Mouse (Mus musculus): ENCODE measurements at regions not wholly inside any gene's neighbourhood (a gene's known extent, or its start where the extent isn't known, plus 50 kb on each side); places are given as distances from the start of the nearest gene placed in this dataset.

DNA sequence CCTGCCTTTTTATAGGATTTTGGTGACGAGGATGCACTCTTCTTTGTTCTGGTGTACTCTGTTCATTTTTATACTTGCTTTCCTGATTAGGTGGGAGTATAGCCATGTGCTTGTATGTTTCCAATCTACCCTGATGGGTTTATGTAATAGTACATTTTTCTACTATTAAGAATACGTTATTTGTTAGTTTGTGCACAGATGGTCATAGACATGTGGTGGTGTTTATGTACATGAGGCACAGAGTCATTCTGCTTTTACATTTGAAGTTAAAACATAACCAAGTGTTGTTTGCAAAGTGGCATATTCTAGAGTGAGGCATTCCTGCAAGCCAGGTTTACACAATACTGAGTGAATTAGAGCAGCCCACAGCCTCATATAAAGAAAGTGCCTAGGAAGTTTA is 1597.7 kb upstream of the B3galt2 start:
- DNase-seq (ENCODE audit: low spot score in 2 of 2) = peak in 1 of 2 experiments; percentile 75

DNA sequence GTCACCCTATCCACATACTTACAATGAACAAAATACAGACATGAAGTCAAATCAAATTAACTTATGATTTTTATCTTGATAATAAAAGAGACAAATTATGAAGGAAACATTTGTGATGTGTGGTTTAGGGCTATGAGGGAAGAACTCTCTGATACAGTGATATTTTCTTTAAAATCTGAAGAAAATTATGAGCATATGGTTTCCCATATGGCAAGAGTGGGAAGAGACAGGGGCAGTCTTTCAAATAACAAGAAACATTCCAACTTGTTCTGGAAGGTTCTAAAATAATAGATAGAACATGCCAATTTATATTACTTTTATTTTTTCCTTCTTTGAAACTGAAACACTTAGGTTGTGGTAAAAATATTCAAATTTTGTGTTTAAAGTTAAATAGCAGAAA is 1585.3 kb upstream of the B3galt2 start:
- peak in 1 of 2 experiments; percentile 46 for DNase-seq (ENCODE audit: low spot score in 2 of 2)

Data from layer of hippocampus, postnatal 14 days (tissue).